Mouse (Mus musculus): Measurements from ENCODE around the gene Rhox4a2.
"Not testable (repeated sequence)": the region's sequence is repeated elsewhere in the genome, so short reads cannot be mapped to it uniquely, and the experiment has no call there.

DNA sequence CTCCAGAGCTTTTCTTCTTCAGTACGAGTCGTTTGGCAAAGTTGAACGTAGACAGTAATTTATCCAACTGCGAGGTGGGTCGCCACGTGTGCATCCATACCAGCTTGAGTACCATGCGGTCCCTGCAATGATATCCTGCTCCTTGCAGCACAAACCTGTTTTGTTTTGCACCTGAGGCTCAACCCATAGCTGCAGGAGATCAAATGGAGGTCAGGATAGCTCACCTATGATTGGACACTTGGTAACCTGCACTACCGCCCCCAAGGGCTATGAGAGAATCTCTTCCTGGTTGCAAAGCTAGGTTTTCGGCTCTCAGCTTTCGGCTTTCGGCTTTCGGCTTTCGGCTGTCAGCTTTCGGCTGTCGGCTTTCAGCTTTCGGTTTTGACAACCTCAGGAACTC lies at the start of gene Rhox4a2:
- not testable (repeated sequence) for TF ChIP-seq POLR2A (IDR thresholded peaks at IDR 0.05; ENCODE audit: borderline replicate concordance, control insufficient read depth, low read depth, low read length); CTCF (IDR thresholded peaks at IDR 0.05; ENCODE audit: control insufficient read depth, insufficient read depth, low read length)

All from bone marrow, adult 2 months (tissue).